Mouse (Mus musculus) testis, postnatal 10 days (tissue): ENCODE measurements around the gene Tiam1.

Experiments
- DNase-seq: peaks from one replicate; pipeline ENCODE4 v3.0.0; 2021; ENCODE audit warnings: low spot score

Tiam1 gene

GRCm38 (mm10) chr16:89993991-89994825, 149.4 kb downstream of the Tiam1 start:
- DNase-seq = no peak

GRCm38 (mm10) chr16:89993506-89993905, 150.1 kb downstream of the Tiam1 start:
- no peak for DNase-seq

DNA sequence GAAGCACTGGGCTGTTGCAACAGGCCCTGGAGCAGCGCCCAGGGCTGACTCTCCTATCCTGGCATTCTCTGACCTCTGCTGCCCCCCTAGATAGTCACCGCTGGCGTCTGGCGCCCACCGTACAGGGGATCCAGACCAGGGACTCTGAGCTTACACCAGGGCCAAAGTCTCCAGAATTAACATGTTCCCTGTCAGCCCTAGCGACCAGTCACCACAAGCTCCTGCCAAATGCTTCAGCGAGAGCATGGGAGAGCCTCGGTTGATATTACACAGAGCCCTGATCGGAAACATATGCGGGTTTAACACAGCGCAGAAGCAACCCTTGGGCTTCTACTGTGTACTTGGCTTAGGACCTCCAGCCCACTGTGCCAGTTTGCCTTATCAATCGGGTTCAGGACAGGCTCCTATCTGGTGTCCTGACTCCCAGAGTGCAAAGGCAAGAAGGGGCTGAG, 151.8 kb downstream of the Tiam1 start:
- no peak for DNase-seq

- no peak for DNase-seq
Observed at GRCm38 (mm10) chr16:89990288-89990955, 153.1 kb downstream of the Tiam1 start.

DNA sequence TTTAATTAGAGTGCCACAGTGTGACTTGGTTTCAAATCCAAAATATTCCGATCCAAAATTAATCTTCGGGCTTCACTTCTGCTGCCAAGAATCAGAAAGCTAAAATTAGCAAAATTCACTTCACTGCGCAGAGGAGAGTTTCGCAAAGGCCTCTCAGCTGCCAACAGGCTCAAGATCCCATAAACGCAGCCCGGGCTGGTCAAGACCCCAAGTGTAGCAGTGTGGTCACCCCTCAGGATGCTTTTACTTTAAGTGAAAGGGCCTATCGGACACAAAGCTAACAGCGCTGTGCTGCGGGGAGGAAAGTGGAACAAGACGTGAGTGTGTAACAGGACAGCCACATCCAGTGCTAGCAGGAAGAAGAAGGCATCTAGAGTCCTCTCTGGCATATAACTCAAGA, 153.8 kb downstream of the Tiam1 start:
- no peak for DNase-seq

DNA sequence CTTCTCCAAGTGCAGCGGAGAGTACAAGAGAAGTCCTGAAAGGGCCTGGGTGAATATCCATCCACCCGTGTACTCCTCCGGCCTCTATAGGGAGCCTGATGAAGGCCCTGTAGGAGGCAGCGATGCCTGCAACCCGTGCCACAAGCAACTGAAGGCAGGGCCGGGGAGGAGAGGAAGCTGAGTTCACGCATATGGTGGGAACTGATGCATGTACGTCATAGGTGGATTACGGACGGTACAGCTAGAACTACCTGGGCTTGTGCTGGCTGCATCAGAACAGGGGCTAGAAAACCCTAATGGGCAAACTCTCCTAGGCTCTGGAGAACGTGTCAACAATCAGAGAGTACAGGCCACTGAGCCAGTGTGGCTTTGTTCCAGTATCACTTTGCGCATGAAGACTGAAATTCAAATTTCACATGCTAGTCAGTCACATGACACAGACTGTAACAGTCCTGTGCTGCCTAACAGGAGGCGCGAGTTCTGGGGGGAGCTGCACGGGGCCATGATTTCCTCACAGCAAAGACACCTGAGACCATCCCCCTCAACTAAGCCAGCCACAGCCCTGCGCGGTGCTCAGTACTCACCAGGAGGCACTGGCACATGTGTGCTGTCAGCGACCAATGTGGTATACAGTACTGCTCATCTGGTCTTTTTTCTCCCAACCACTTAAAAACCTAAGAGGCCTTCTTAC, 156.8 kb downstream of the Tiam1 start:
- DNase-seq = no peak

GRCm38 (mm10) chr16:89985702-89986481, 157.7 kb downstream of the Tiam1 start:
- no peak for DNase-seq

DNA sequence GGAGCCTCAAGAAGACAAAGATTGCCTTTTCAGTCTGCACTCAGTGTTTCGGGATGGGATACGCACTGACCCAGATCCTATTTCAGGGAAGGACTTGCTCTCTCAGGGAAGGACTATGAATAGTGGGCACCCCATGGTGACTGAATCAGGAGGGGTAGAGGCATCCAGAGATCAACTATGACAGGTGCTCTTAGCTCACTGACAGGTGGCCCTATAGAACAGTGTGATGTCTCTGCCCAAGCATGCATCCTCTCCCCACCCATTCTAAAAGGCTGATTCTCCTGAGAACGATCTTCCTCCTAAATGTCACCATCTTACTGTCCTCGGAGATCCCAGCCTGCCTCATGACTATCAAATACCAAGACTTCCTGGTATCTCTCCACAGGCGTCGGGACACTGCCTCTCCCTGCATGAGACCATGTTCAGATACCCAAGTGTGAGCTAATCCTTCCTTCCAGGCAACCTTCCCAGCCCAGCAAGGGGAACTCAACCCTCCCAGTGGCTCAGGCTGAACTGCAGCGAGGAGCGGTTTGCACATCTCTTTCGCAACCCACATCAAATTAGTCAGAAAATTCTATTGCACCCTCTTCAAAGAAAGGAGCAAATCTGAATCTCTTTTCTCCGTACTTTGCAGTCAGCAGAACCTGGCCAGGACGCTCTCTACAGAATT, 163.4 kb downstream of the Tiam1 start:
- DNase-seq = no peak

GRCm38 (mm10) chr16:89975441-89975840, 168.1 kb downstream of the Tiam1 start:
- no peak for DNase-seq

DNA sequence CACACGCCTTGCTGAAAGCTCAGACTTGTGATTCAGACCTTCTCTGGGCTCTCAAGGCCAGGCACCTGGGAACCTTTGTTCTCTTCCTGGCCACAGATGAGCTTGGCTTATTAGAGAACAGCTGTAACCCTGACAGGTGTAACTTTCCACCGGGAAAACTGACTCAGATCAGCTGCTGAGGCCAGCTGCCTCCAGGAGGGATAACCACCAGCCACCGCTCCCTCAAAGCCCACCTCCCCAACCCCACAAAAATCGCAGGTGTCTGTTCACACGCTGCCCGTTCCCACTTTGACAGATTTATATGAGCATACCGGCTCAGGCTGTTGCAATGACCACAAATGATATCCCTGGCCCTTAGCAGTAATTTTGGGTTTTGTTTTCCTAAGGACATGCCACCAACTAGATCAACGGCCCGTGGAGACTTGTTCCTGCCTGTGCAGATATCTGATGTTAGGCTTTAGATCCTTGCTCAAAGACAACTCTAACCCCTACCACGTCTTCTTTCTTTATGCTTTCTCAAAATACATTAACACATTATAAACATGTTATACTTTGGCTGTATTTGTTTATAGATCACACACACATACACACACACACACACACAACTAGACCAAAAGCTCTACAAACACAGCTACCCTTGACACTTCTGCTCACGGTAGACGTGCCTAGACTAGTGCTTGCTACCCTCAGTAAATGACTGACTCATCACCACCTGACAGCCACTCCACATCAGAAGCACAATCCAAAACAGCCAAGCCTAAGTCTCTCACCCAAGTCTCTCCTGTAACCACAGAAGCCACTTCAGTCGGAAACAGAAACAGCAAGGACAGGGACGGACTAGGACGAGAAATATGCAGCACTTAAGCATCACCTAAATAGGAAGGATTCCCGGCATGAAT, 169.5 kb downstream of the Tiam1 start:
- DNase-seq = no peak

GRCm38 (mm10) chr16:89972854-89973487, 170.6 kb downstream of the Tiam1 start:
- no peak for DNase-seq

GRCm38 (mm10) chr16:89972018-89972417, 171.6 kb downstream of the Tiam1 start:
- no peak for DNase-seq

DNA sequence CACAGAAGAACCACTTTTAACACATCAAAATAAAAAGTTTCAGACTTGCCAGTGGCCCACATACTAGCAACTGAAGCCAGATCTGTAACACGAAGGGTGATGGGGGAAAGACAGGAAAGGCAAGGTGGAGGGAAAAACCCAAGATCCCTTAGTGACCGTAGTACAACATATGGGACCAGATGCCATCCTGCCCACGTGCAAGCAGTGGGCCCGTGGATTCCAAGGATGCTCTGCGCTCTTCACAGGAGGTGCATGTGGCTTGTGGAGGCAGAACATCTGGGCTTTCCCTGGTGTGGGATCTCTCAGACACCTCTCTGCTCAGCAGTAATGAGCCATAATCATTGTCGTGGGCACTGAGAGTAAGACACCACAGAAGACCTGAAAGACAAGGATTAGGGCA, 175.5 kb downstream of the Tiam1 start:
- no peak for DNase-seq

- no peak for DNase-seq
Observed at GRCm38 (mm10) chr16:89962876-89963275, 180.7 kb downstream of the Tiam1 start.

GRCm38 (mm10) chr16:89960904-89961303, 182.7 kb downstream of the Tiam1 start:
- no peak for DNase-seq

GRCm38 (mm10) chr16:89960186-89960878, 183.2 kb downstream of the Tiam1 start:
- DNase-seq = peak; percentile 56

- DNase-seq = no peak
Observed at GRCm38 (mm10) chr16:89958982-89959381, 184.6 kb downstream of the Tiam1 start.

DNA sequence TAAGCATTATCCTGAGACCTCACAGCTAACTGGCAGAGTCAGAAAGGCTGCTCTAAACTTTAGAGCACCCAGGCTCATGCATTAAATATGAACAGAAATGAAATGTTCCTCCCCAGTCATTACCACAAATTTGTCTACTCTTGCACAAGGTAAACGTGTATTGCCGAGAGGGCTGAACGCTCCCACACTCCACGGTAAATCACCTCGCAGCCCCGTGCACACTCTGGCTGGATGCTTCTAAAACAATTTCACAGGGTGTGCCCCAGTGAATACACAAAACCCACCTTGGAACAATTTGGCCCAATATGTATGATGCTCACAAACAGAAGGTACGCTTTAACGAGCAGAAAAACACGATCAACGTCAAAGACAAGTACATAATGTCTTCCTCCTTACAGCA, 185.5 kb downstream of the Tiam1 start:
- DNase-seq = no peak

DNA sequence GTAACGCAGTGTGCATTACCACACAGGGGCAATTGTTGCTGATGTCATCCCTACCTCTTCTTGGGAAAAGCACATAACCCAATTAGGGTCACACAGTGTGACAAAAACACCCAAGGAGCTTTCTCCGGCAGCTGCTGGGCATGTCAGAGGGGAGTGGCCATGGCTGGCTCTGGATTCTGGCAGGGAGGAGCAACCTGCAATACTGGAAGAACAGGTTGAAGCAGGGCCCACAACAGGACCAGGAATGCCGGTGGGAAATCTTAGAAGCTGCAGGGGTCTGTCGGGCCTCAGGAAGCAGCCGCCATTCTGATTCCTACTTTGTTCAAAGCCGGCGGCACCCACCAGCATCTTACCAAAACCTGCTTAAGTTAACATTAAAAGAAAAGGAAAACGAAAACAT, 189.0 kb downstream of the Tiam1 start:
- DNase-seq = no peak
